Mouse (Mus musculus): ENCODE results near the gene Upf1. TPM values are rescaled to one million over a fixed set of nuclear protein-coding genes. Genes with fewer than 3 reads are reported as not detected.
A peak's percentile ranks its signal among the peaks of the same experiment; 100 is the strongest.

Upf1 gene
- polyA plus RNA-seq, 1 experiment: 11.7 TPM

GRCm38 (mm10) chr8:70317872-70318271 lies 35.2 kb downstream of the Upf1 start:
- Histone ChIP-seq H3K27ac (replicated peaks; ENCODE audit: low read depth, low read length) (no peak overlapping the region), H3K4me1 (ENCODE audit: control insufficient read depth, insufficient read depth, insufficient read length, low read length) (no peaks in the 10 kb centered on the region), H3K4me3 (ENCODE audit: insufficient read depth, low read depth, low read length) (no peak overlapping the region)

GRCm38 (mm10) chr8:70316511-70317504 lies 36.3 kb downstream of the Upf1 start:
- H3K27ac ChIP-seq (replicated peaks; ENCODE audit: low read depth, low read length): no peak overlapping the region
- H3K4me1 ChIP-seq (ENCODE audit: control insufficient read depth, insufficient read depth, insufficient read length, low read length): no peaks in the 10 kb centered on the region
- peak overlapping the region; percentile 56; the same call in 1 of the 2 replicates for H3K4me3 ChIP-seq (ENCODE audit: insufficient read depth, low read depth, low read length)

- H3K4me3 ChIP-seq (ENCODE audit: insufficient read depth, low read depth, low read length): peak within 1 kb of the TSS; percentile 56
- H3K27ac ChIP-seq (replicated peaks; ENCODE audit: low read depth, low read length): no peak within 1 kb of the TSS
- no peaks in the 10 kb centered on the region for H3K4me1 ChIP-seq (ENCODE audit: control insufficient read depth, insufficient read depth, insufficient read length, low read length)
Observed at GRCm38 (mm10) chr8:70315624-70316510, 37.2 kb downstream of the Upf1 start, which contains the start of gene Cers1. Gene Cers1 (plus strand): TSS chr8:70315775.

- no peak overlapping the region for H3K27ac ChIP-seq (replicated peaks; ENCODE audit: low read depth, low read length)
- H3K4me3 ChIP-seq (ENCODE audit: insufficient read depth, low read depth, low read length): no peak overlapping the region
Observed at GRCm38 (mm10) chr8:70313399-70313798, 39.7 kb downstream of the Upf1 start.

GRCm38 (mm10) chr8:70309311-70309710 lies 43.8 kb downstream of the Upf1 start:
- H3K27ac ChIP-seq (replicated peaks; ENCODE audit: low read depth, low read length): no peak overlapping the region
- no peak overlapping the region for H3K4me3 ChIP-seq (ENCODE audit: insufficient read depth, low read depth, low read length)
- H3K4me1 ChIP-seq (ENCODE audit: control insufficient read depth, insufficient read depth, insufficient read length, low read length): no peaks in the 10 kb centered on the region

More at GRCm38 (mm10) chr8:70313399-70313798, 39.7 kb downstream of the Upf1 start:
- no peaks in the 10 kb centered on the region for H3K4me1 ChIP-seq (ENCODE audit: control insufficient read depth, insufficient read depth, insufficient read length, low read length)

- H3K4me1 ChIP-seq (ENCODE audit: control insufficient read depth, insufficient read depth, insufficient read length, low read length): peaks cover 9% of the 10 kb centered on the region
- H3K4me3 ChIP-seq (ENCODE audit: insufficient read depth, low read depth, low read length): peak overlapping the region; percentile 86
- peak overlapping the region; percentile 93 for H3K27ac ChIP-seq (replicated peaks; ENCODE audit: low read depth, low read length)
Observed at GRCm38 (mm10) chr8:70302901-70303300, 50.2 kb downstream of the Upf1 start.

GRCm38 (mm10) chr8:70302358-70302890 lies 50.7 kb downstream of the Upf1 start, which contains the start of the genes Ddx49 and Cope:
Gene Ddx49 (minus strand): TSS chr8:70302489.
Gene Cope (plus strand): TSS chr8:70302518.
- peak within 1 kb of the TSS; percentile 86 for H3K4me3 ChIP-seq (ENCODE audit: insufficient read depth, low read depth, low read length)
- H3K27ac ChIP-seq (replicated peaks; ENCODE audit: low read depth, low read length): peak within 1 kb of the TSS; percentile 93
- H3K4me1 ChIP-seq (ENCODE audit: control insufficient read depth, insufficient read depth, insufficient read length, low read length): peaks cover 9% of the 10 kb centered on the region

- H3K27ac ChIP-seq (replicated peaks; ENCODE audit: low read depth, low read length): no peak overlapping the region
- peak overlapping the region; percentile 20; the same call in 1 of the 2 replicates for H3K4me3 ChIP-seq (ENCODE audit: insufficient read depth, low read depth, low read length)
- peaks cover 9% of the 10 kb centered on the region for H3K4me1 ChIP-seq (ENCODE audit: control insufficient read depth, insufficient read depth, insufficient read length, low read length)
Observed at GRCm38 (mm10) chr8:70300881-70301280, 52.2 kb downstream of the Upf1 start.

- H3K4me1 ChIP-seq (ENCODE audit: control insufficient read depth, insufficient read depth, insufficient read length, low read length): no peaks in the 10 kb centered on the region
- no peak overlapping the region for H3K4me3 ChIP-seq (ENCODE audit: insufficient read depth, low read depth, low read length)
- H3K27ac ChIP-seq (replicated peaks; ENCODE audit: low read depth, low read length): no peak overlapping the region
Observed at GRCm38 (mm10) chr8:70293988-70294405, 59.1 kb downstream of the Upf1 start.

GRCm38 (mm10) chr8:70286737-70287136 lies 66.3 kb downstream of the Upf1 start:
- Histone ChIP-seq H3K4me1 (ENCODE audit: control insufficient read depth, insufficient read depth, insufficient read length, low read length) (no peaks in the 10 kb centered on the region), H3K27ac (replicated peaks; ENCODE audit: low read depth, low read length) (no peak overlapping the region), H3K4me3 (ENCODE audit: insufficient read depth, low read depth, low read length) (no peak overlapping the region)

- no peaks in the 10 kb centered on the region for H3K4me1 ChIP-seq (ENCODE audit: control insufficient read depth, insufficient read depth, insufficient read length, low read length)
Observed at GRCm38 (mm10) chr8:70285304-70285703, 67.8 kb downstream of the Upf1 start.

GRCm38 (mm10) chr8:70284421-70284820 lies 68.7 kb downstream of the Upf1 start:
- Histone ChIP-seq H3K4me3 (ENCODE audit: insufficient read depth, low read depth, low read length) (no peak overlapping the region), H3K4me1 (ENCODE audit: control insufficient read depth, insufficient read depth, insufficient read length, low read length) (no peaks in the 10 kb centered on the region), H3K27ac (replicated peaks; ENCODE audit: low read depth, low read length) (no peak overlapping the region)

More at GRCm38 (mm10) chr8:70285304-70285703, 67.8 kb downstream of the Upf1 start:
- H3K4me3 ChIP-seq (ENCODE audit: insufficient read depth, low read depth, low read length): no peak overlapping the region
- H3K27ac ChIP-seq (replicated peaks; ENCODE audit: low read depth, low read length): no peak overlapping the region

- Histone ChIP-seq H3K4me1 (ENCODE audit: control insufficient read depth, insufficient read depth, insufficient read length, low read length) (no peaks in the 10 kb centered on the region; the same call in 1 of the 2 replicates), H3K4me3 (ENCODE audit: insufficient read depth, low read depth, low read length) (peak overlapping the region; percentile 95), H3K27ac (replicated peaks; ENCODE audit: low read depth, low read length) (peak overlapping the region; percentile 64; the same call in 1 of the 2 replicates)
Observed at GRCm38 (mm10) chr8:70283136-70284077, 69.7 kb downstream of the Upf1 start.

Measured in brown adipose tissue, adult 24 weeks (tissue).